Mouse (Mus musculus) bone marrow, adult 2 months (tissue): ENCODE data around the gene Hnf1b. TPM values are rescaled to one million over a fixed set of nuclear protein-coding genes. Genes with fewer than 3 reads are reported as not detected.

Experiments used
- H3K27ac ChIP-seq: fragments of 200-500 bp; 2 replicates; pipeline ENCODE4 v1.5.1; 2012; ENCODE audit warnings: low read depth, mild to moderate bottlenecking, control low read depth, inconsistent platforms, low read length; ENCODE audit not compliant: control insufficient read depth, poor library complexity, insufficient read depth
- H3K4me1 ChIP-seq: fragments of 200-500 bp; 2 replicates; pipeline ENCODE4 v1.6.1; 2011; ENCODE audit warnings: low read length; ENCODE audit not compliant: control insufficient read depth, insufficient read depth
- H3K4me3 ChIP-seq: fragments of 200-500 bp; replicated peaks from 2 replicates; pipeline ENCODE3; 2011; ENCODE audit warnings: mild to moderate bottlenecking, low read depth, low read length, control low read depth; ENCODE audit not compliant: control insufficient read depth
- CTCF ChIP-seq: fragments of 200-500 bp; IDR thresholded peaks from 2 replicates; pipeline ENCODE4 v1.5.1; 2011; ENCODE audit warnings: low read length, control low read depth; ENCODE audit not compliant: control insufficient read depth, insufficient read depth
- POLR2A ChIP-seq: fragments of 200-500 bp; IDR thresholded peaks from 2 replicates; pipeline ENCODE4 v1.6.1; 2011; ENCODE audit warnings: low read depth, mild to moderate bottlenecking, control low read depth, low read length, borderline replicate concordance; ENCODE audit not compliant: control insufficient read depth
- WGBS: fragments of 180-500 bp; shearing (Covaris S2); methylation state at CpG from one replicate; pipeline ENCODE4 v1.1.7; 2018; 5-methylcytosine and 5-hydroxymethylcytosine counted together
- polyA plus RNA-seq: library from polyadenylated mRNA; stranded (reverse); fragments of >200 nt; gene quantifications from 2 replicates; pipeline ENCODE4 v1.2.4, GENCODE M21; 2011; ENCODE audit warnings: low replicate concordance; ENCODE audit not compliant: missing spikeins, insufficient read depth, insufficient read length

The Hnf1b gene
- polyA plus RNA-seq, 1 experiment, result not detected

GRCm38 (mm10) chr11:83927097-83927496, 77.2 kb downstream of the Hnf1b start:
- Histone ChIP-seq H3K4me1 (no peaks in the 10 kb centered on the region), H3K4me3 (no peak overlapping the region), H3K27ac (no peak overlapping the region)
- TF ChIP-seq CTCF (peak; percentile 79), POLR2A (no peak)
- 52% methylated on average over 3 of the region's 3 CpGs for WGBS

GRCm38 (mm10) chr11:83932506-83933106, 82.7 kb downstream of the Hnf1b start:
- no peak for TF ChIP-seq POLR2A
- no peak for TF ChIP-seq CTCF
- no peak overlapping the region for H3K4me3 ChIP-seq
- H3K27ac ChIP-seq, result no peak overlapping the region
- 73% methylated on average over 10 of the region's 10 CpGs for WGBS
- no peaks in the 10 kb centered on the region for H3K4me1 ChIP-seq

DNA sequence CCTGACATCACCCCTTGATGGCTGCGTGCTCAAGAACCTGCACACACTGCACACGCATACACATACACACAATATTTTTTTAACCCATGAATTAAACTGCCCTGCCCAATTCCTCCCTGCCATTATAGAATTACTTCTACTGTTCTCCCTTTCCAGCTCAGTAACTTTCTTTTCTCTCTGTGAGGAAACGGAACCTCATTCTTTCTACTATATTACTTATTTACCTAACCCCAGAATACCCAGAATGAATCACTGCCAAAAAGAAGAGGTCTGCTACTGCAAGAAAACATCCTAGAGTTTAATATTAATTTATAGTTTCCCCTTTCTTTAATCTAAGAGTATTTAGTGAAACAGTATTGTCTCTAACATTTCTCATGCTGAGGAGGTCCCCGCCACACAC, 83.5 kb downstream of the Hnf1b start:
- WGBS, result 81% methylated on average over 4 of the region's 4 CpGs
- Histone ChIP-seq H3K4me1 (no peaks in the 10 kb centered on the region), H3K27ac (no peak overlapping the region), H3K4me3 (no peak overlapping the region)
- TF ChIP-seq CTCF, result no peak
- TF ChIP-seq POLR2A, result no peak

GRCm38 (mm10) chr11:83935986-83936665, 86.3 kb downstream of the Hnf1b start:
- TF ChIP-seq CTCF, result peak; percentile 90
- no peak for TF ChIP-seq POLR2A
- no peak overlapping the region for H3K4me3 ChIP-seq
- WGBS, result 26% methylated on average over 7 of the region's 7 CpGs
- no peak overlapping the region for H3K27ac ChIP-seq
- H3K4me1 ChIP-seq, result no peaks in the 10 kb centered on the region

- no peak overlapping the region for H3K27ac ChIP-seq
- H3K4me3 ChIP-seq, result no peak overlapping the region
- TF ChIP-seq POLR2A, result no peak
- TF ChIP-seq CTCF, result no peak
- WGBS, result 69% methylated on average over 8 of the region's 8 CpGs
- no peaks in the 10 kb centered on the region for H3K4me1 ChIP-seq
Observed at GRCm38 (mm10) chr11:83938556-83938955, 88.7 kb downstream of the Hnf1b start.

DNA sequence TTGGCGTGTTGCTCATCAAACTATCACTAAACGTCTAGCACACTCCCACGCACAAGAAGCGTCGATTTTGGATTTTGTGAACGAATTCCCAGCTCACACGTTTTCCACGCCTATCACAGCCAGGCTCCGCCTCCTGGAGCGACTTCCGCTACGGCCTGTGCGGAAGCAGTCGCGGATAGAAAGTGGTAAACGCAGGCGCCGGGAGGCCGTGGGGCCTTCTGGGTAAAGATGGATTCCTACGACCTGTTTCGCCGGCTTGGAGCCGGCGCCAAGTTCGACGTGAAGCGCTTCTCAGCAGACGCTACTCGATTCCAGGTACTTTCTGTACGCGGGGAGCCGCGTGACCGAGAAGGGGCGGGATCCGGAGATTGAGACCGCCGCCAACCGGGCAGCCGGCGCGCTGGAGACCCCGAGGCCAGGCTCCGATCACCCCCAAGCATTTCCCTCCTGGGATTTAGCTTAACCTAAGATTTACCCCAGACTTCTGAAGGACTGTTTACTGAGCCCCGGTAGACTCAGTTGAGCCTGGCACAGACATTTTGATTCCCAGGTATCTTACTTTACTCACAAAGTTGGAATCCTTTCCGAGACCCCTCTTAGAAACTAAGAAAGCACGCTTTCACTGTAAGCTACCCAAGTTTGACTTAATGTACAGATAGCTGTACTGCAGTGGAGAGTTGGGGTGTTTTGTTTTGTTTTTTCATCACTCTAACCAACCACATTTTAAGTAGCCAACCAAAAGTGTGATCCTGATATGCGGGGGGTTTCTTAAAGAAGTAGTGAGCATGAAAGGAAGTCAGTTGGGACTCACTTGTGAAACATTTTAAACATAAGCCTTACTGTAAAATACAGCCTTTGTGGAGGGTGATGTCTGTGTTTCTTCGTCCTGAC, 92.3 kb downstream of the Hnf1b start, which contains the start of gene Ddx52:
TSS of gene Ddx52 (plus strand) at position 113 of the 891 bp plus-strand sequence.
- Histone ChIP-seq H3K4me3 (peak within 1 kb of the TSS; percentile 82), H3K27ac (peak within 1 kb of the TSS; percentile 68), H3K4me1 (no peaks in the 10 kb centered on the region)
- WGBS, result 2% methylated on average over 49 of the region's 49 CpGs
- no peak for TF ChIP-seq CTCF
- TF ChIP-seq POLR2A, result peak; percentile 64; the same call in 1 of the 2 replicates

Other genes with a start within 250 kb of the Hnf1b start
- not detected in 2 replicates for gene Rpl9-ps1, start 204.4 kb upstream of the Hnf1b start, polyA plus RNA-seq
- gene Ccl3, start 200.7 kb upstream of the Hnf1b start, polyA plus RNA-seq, result 1.3 and 2.0 TPM in 2 replicates
- gene Ccl4, start 187.5 kb upstream of the Hnf1b start, polyA plus RNA-seq, result 1.5 and 2.3 TPM in 2 replicates
- gene Wfdc17, start 146.1 kb upstream of the Hnf1b start, polyA plus RNA-seq, result 8.2 and 33.5 TPM in 2 replicates
- gene Wfdc18, start 141.0 kb upstream of the Hnf1b start, polyA plus RNA-seq, result not detected in 2 replicates
- gene Wfdc21, start 103.1 kb upstream of the Hnf1b start, polyA plus RNA-seq, result 220 and 706 TPM in 2 replicates
- gene Heatr6, start 96.4 kb upstream of the Hnf1b start, polyA plus RNA-seq, result 3.6 and 13.1 TPM in 2 replicates
- gene Ddx52, start 92.0 kb downstream of the Hnf1b start, polyA plus RNA-seq, result 12.6 and 19.4 TPM in 2 replicates
- gene Synrg, start 114.4 kb downstream of the Hnf1b start, polyA plus RNA-seq, result 7.8 and 14.2 TPM in 2 replicates
- 3.1 TPM in 1 of 2 replicates, not detected in the other for gene Dusp14, start 219.2 kb downstream of the Hnf1b start, polyA plus RNA-seq